Mouse (Mus musculus): Measurements from ENCODE around the gene C2cd4c.
A peak's percentile ranks its signal among the peaks of the same experiment; 100 is the strongest.

- no peak for TF ChIP-seq POLR2A (IDR thresholded peaks at IDR 0.05; ENCODE audit: low read depth, low read length)
- TF ChIP-seq CTCF (IDR thresholded peaks at IDR 0.05; ENCODE audit: extremely low read depth, insufficient read depth, insufficient read length, insufficient replicate concordance), result peak; percentile 81; the same call in 1 of the 2 replicates
Measured at GRCm38 (mm10) chr10:79594872-79595589, 18.8 kb downstream of the C2cd4c start.
